Mouse (Mus musculus) heart, adult 8-10 months (tissue): ENCODE data around the gene Memo1. TPM values are rescaled to one million over a fixed set of nuclear protein-coding genes. Genes with fewer than 3 reads are reported as not detected.

Experiments
- DNase-seq: peaks from one replicate; pipeline ENCODE4 v3.0.0; 2022; ENCODE audit warnings: low spot score
- total RNA-seq, 4 experiments: library from RNA; stranded (reverse); gene quantifications; 2 replicates each; pipeline ENCODE4 v1.2.4; 2022

Memo1 gene
- total RNA-seq, 4 experiments from 2014 or later, result 59.3 to 63.2 (median 61.2) TPM

GRCm38 (mm10) chr17:74294426-74295025, 795 bp downstream of the Memo1 start:
- DNase-seq, result peak; percentile 75

DNA sequence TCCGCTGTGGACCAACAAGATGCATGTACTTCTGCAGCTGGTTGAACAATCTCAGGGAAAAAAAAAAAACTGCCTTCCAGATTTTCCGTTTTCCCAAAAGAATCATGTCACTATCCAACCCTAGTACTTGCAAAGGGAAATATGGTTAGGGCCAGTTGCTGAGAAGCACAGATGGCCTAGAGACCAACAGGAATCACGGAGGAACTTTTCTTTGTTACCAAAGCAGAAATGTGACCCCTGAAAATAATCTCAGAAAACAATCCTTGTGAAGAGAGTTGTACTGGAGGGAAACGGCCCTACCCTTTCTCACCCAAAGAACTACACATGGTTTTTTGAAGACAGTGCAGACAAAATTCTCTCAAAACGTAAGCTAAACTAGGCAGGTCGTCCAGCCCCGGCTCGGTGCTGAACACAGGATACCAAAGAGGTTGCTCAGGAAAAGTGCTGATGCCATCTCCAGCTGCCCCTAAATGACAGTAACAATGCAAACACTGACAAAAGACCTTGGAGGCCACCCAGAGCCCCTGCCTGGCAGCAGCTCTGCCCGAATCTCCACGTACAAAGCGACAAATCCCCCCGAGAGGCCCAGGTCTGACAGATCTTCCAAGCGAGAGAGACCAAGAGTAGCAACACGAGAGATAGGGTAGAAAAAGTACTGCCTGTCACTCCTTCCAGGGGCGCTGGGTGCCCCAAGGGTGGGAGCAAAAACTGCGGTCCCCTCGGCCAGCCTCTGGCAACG, 1.5 kb downstream of the Memo1 start:
- peak; percentile 25 for DNase-seq

DNA sequence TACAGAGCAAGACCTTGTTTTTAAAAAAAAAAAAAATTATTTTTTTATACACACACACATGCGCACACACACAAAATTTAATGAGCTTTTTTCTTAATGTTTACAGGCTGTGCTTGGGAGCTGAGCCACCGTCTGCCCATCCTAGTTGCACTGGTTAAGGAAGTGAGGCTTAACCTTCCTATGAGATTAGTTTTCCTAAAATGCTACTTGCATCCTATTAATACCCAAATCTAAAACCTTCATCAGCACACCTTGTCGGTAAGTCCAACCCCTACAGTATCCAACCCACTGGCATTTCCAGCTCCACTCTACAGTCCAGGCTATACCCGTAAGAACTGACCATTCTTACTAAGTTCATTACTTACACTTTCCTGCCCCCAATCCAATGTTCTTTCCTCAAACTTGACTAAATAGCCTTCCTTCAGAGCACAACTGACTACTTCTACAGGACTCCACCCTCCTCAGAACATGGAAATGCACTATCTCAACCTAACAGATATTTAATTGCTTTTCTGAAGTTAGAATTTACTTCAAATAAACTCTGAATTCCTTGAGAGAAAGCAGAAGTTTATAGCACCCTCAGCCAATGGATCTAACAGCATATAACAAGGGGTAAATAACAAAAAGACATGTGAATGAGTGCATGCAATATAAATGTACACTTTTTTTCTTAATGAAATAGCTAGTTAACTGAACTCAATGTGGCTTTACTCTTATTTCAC, 3.5 kb downstream of the Memo1 start:
- no peak for DNase-seq

DNA sequence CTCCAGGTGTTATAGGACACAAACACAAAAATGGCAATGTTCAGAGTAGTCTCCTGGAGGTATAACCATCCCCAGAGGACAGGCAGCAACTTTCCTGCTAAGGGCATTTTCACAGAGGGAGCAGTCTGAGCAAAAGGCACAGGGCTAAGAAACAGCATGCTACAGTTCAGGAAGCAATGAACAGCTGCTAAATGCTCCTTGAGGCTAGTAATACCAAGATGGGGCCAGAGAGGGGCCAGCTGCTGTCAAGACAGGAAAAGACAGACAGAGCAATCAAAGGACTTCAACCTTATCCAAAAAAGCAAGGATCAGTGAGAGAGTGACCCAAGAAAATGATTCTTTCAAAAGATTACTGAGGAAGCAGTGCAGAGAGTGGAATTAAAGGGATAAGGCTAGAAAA, 4.5 kb downstream of the Memo1 start:
- no peak for DNase-seq

- no peak for DNase-seq
Measured at GRCm38 (mm10) chr17:74290198-74290597, 5.1 kb downstream of the Memo1 start.

- DNase-seq, result no peak
Measured at GRCm38 (mm10) chr17:74288626-74289025, 6.7 kb downstream of the Memo1 start.

- no peak for DNase-seq
Measured at GRCm38 (mm10) chr17:74286140-74286730, 9.1 kb downstream of the Memo1 start.

DNA sequence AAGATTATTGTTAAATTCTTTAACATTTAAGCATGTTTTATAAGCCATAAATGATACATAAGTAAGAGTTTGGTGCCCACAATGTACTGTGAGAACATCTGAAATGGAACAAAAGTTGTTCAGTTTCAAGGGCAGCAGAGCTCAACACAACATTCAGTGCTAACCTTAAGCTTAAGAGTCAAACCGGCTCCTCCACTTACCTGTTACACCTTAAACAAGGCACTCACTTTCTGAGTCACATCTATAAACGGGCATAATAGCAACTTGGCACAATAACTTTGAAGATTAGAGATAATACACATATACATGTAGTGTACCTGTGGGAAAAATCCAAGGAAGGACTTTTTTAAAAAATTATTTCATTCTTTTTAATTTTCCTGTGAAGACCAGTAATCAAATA, 9.6 kb downstream of the Memo1 start:
- DNase-seq, result no peak

DNA sequence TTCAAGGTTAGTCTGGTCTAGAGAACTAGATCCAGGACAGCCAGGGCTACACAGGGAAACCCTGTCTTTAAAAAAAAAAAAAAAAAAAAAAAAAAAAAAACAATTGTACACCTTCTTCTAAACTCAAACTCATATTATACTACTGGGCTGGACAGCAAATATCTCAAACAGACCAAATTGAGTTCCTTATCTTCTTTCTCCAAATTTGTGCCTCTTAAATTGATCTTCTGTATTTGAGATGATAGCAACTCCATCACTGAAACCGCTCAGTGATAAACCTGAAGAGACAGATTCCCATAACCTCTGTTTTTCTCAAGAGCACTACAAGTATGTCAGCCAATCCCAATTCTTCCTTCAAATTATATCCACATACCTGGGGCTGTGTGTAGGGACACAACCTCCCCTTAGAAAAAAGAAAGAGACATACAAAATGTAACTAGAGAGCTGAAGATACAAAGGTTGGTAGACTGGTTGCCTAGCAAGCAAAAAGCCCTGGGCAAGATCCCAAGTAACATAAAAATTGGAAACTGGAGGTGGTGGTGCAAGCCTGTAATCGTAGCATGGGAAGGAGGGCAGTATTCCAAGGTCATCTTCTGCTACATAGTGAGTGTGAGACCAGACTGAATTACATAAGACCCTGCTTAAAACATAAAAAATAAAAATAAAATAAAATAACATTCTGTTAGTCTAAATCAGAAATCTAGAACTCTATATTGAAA, 10.8 kb downstream of the Memo1 start:
- DNase-seq, result no peak

GRCm38 (mm10) chr17:74282024-74282423, 13.3 kb downstream of the Memo1 start:
- no peak for DNase-seq

GRCm38 (mm10) chr17:74278966-74279869, 16.1 kb downstream of the Memo1 start:
- no peak for DNase-seq

GRCm38 (mm10) chr17:74274471-74274870, 20.9 kb downstream of the Memo1 start:
- DNase-seq, result no peak

DNA sequence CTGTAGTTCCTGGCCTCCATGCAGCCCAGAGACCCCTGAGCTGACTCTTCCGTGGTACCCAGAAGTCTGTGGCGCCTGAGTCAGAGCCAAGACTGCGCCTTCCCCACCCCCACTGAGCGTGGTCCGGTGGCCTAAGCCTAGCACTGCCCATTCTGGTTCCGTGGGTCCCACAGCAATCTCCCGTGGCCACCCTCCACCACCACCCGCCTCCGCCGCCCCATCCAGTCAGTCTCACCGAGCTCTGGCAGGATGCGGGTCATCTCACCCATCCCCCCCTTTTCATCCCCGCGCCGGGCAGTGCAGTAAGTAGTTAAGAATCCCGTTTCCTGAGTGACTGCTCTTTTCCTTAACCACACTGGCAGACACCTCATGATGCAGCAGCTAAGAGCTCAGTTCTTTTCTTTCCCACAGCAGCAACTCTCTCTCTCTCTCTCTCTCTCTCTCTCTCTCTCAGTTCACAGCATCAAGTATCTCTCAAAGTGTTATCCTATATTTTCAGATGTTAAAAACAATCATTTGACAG, 22.6 kb downstream of the Memo1 start:
- DNase-seq, result no peak

- no peak for DNase-seq
Measured at GRCm38 (mm10) chr17:74271541-74272268, 23.6 kb downstream of the Memo1 start.

DNA sequence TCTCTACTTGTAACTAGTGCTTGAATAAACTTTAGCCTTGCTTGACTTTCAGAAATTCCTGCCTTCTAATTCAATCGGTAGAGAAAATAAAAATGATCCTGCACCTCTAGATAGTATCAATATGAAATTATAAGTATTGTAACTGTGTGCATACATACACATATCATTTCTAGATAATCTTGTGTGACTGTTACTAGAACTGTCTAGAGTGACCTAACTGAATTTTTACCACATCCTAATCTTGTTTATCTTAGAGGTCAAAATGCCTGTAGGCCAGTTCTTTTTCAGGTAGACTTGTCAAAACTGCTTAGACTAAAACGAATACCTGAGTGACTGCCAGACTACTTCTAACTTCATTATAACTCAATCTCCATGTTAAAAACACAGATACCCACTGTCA, 25.1 kb downstream of the Memo1 start:
- no peak for DNase-seq

- DNase-seq, result no peak
Measured at GRCm38 (mm10) chr17:74267415-74268180, 27.7 kb downstream of the Memo1 start.

GRCm38 (mm10) chr17:74265636-74266035, 29.7 kb downstream of the Memo1 start:
- DNase-seq, result no peak

DNA sequence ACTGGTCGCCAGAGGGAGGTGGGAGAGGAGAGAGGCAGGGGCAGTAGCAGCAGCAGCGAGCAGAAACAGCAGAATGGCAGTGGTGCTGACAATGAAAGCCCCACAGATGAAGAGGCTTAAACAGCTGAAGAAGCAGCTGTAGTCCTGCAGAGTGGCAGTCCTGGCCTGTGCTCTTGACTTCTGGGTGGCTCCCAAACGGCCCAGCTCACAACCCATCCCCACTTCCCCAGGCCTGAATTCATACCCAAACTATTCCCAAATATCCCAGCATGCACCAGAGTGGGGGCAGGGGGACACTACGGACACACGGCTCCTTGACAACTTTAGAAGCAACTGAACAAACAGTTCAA, 30.2 kb downstream of the Memo1 start:
- DNase-seq, result peak; percentile 9
